Mouse (Mus musculus): ENCODE data around the gene Pank3. TPM values are rescaled to one million over a fixed set of nuclear protein-coding genes. Genes with fewer than 3 reads are reported as not detected.
"Not testable (repeated sequence)": the region's sequence is repeated elsewhere in the genome, so short reads cannot be mapped to it uniquely, and the experiment has no call there.

Pank3 gene
- polyA plus RNA-seq, 1 experiment = 8.8 TPM

DNA sequence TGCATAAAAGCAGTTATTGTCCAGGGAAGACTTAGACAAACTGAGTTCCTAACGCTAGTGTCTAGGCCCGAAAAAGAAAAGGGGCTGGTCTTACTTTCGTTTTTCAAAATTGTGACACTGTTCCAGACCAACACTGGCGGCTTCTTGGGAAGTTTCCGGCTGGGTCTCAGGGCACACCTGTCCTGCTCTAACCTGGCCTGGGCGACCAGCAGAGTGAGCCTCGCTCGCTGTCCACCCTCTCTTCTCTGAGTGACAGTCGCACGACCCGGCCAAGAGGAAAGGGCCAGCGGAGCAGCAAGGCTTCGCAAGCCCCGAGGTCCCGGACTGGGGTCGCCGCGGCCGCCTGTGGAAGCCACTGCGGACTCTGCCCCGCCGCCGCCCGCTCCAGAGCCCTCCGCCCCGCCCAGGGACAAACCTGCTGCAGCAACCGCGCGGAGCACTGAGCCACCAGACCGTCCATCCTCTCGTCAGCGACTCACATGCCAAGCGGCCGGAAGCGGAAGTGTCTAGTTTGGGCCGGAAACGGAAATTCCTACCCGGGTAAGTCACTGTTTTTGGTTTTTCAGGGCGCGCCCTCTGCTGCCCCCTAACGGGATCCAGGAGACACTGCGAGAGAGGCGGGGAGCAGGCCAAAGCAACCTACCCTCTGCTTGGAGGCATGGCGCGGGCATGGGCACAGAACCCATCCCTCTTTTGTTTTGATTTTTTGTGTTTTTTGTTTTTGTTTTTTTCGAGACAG lies 64.9 kb downstream of the Pank3 start, which contains the start of gene Rars:
Rars (minus strand) TSS at position 485 of the 739 bp plus-strand sequence.
- DNase-seq = peak; percentile 89
- Histone ChIP-seq H3K4me1 (ENCODE audit: control insufficient read depth, insufficient read depth, low read length) (peaks cover 6% of the 10 kb centered on the region; the same call in 1 of the 2 replicates), H3K4me3 (replicated peaks; ENCODE audit: extremely low read depth, low read depth, low read length) (peak within 1 kb of the TSS; percentile 96)
- WGBS = under 1% methylated on average over 46 of the region's 46 CpGs
- TF ChIP-seq CTCF (IDR thresholded peaks at IDR 0.05; ENCODE audit: insufficient read depth, low read length) = peak; percentile 70
- peak; percentile 71; the same call in 1 of the 2 replicates for TF ChIP-seq POLR2A (IDR thresholded peaks at IDR 0.05; ENCODE audit: borderline replicate concordance, extremely low read depth, low read depth, low read length)

DNA sequence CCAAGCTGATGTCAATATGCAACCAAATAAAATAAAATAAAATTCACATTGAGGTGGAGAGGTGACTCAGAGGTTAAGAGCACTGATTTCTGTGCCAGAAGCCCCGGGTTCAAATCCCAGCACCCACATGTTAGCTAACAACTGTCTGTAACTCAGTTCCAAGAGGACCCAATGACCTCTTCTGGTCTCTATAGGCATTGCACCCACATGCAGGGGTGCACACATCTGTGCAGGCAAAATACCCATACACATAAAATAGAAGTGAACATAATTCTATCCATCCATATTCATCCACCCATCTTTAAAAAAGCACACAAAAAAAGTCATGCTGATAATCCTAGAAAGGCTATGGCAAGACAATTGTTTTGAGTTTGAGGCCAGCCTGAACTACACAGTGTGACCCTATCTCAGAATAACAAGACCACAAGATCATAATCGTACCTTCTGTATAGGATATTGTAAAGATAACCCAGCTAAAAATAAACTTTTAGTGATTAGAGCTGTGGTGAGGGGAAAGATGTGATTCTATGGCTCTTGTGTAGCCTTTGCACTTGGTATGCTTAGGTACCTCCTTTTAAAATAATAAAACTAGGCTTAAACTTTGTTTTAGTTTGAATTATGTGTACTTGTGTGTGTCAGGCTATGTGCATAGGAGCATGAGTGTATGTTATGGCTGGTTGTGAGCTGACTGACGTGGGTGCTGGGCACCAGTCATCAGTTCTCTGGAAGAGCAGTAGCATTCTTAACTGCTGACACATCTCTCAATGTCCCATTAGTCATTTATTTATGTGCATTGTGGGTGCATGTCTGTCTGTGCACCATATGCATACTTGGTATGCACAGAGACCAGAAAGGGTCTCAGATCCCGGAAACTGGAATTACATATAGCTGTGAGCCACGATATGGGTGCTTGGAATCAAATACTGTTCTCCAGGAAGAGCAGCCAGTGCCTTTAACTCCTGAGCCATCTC lies 68.2 kb downstream of the Pank3 start:
- Histone ChIP-seq H3K4me1 (ENCODE audit: control insufficient read depth, insufficient read depth, low read length) (peaks cover 6% of the 10 kb centered on the region; the same call in 1 of the 2 replicates), H3K4me3 (replicated peaks; ENCODE audit: extremely low read depth, low read depth, low read length) (no peak overlapping the region)
- no peak for TF ChIP-seq CTCF (IDR thresholded peaks at IDR 0.05; ENCODE audit: insufficient read depth, low read length)
- TF ChIP-seq POLR2A (IDR thresholded peaks at IDR 0.05; ENCODE audit: borderline replicate concordance, extremely low read depth, low read depth, low read length) = no peak
- 73% methylated on average over 5 of the region's 5 CpGs for WGBS
- no peak for DNase-seq

DNA sequence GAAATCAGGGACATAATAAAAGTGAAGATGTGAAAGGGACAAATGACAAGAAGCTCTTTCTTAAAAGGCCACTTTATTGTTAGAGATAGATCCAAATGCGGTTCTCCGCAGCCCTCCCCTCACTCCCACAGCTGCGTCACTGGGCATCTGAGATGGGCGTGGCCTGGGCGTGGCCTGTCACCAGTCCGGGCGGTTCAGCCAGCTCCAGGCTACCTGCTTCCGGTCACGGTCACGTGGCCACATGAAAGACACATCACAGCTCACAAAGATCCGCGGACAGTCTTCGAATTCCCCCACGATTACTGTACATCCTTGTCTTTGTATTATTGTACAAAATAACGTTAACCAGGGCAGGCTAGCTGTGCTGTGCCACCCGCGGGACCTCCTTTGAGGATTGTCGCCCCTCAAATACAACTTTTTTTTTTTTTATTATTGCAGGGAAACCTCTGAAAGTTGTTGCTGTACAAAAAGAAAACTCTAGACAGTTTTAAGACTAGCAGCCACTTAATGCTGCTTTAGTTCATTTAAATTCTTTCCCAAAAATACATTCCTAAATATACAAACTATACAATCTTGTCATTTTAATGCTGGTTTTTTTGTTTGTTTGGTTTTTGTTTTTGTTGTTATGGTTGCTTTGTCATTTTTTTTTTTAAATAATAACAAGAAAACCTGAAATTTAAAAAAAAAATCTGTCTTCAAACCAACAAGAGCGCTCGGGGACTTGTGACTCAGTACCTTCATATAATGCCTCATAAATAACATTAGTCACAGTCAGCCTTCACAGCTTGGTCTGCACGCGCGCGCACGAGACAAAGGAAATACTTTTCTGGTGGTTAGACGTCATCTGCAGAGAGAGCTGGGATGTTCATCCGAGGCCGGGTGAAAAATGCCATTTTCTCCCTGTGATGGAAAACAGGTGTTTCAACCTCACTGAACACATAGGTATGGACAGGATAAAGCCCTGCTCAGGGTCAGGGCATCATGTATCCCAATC lies 69.4 kb downstream of the Pank3 start:
- H3K4me1 ChIP-seq (ENCODE audit: control insufficient read depth, insufficient read depth, low read length) = 0 out of 2 replicates have a peak, but pooled peaks cover 2% of the 10 kb centered on the region
- 16% methylated on average over 28 of the region's 28 CpGs for WGBS
- H3K4me3 ChIP-seq (replicated peaks; ENCODE audit: extremely low read depth, low read depth, low read length) = peak overlapping the region; percentile 65
- TF ChIP-seq CTCF (IDR thresholded peaks at IDR 0.05; ENCODE audit: insufficient read depth, low read length) (no peak), POLR2A (IDR thresholded peaks at IDR 0.05; ENCODE audit: borderline replicate concordance, extremely low read depth, low read depth, low read length) (peak; percentile 26; the same call in 1 of the 2 replicates)
- peak; percentile 75 for DNase-seq

DNA sequence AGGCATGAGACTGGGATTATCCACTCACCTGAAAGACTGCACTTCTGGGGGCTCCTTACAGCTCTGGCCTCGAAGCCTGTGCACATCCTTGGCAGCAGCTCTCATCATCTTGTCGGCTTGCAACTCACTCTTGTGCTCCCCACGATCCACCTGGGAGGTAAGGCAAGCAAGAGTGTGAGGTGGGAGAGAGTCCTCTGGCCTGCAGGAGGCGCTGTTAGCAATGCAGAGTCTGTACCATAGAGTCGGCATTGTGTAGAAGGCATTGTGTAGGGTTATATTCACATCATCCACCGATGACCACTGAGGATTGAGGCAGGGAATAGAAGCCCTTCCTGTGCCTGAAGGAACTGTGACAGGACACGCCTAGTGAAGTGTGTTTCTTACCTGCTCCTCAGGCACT lies 71.0 kb downstream of the Pank3 start:
- WGBS = 78% methylated on average over 7 of the region's 7 CpGs
- Histone ChIP-seq H3K4me1 (ENCODE audit: control insufficient read depth, insufficient read depth, low read length) (0 out of 2 replicates have a peak, but pooled peaks cover 2% of the 10 kb centered on the region), H3K4me3 (replicated peaks; ENCODE audit: extremely low read depth, low read depth, low read length) (no peak overlapping the region)
- TF ChIP-seq POLR2A (IDR thresholded peaks at IDR 0.05; ENCODE audit: borderline replicate concordance, extremely low read depth, low read depth, low read length) (no peak), CTCF (IDR thresholded peaks at IDR 0.05; ENCODE audit: insufficient read depth, low read length) (peak; percentile 27; the same call in 1 of the 2 replicates)
- no peak for DNase-seq

DNA sequence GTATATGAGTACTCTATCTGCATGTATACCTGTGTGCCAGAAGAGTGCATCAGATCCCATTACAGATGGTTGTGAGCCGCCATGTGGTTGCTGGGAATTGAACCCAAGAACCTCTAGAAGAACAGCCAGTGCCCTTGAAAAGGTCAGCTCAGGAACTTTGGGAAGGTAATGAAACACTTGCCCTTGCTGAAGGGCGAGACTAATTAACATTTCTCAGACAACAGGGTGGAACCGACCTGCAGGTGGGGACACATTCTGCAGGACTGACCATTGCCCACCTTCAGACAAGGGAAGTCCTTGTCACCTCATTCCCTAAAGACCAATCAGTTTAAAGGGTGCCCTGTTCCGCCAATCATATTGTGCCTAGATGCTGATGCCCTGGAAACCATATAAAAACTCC lies 71.5 kb downstream of the Pank3 start:
- not testable (repeated sequence) for H3K4me3 ChIP-seq (replicated peaks; ENCODE audit: extremely low read depth, low read depth, low read length); DNase-seq; H3K4me1 ChIP-seq (ENCODE audit: control insufficient read depth, insufficient read depth, low read length)
- 93% methylated on average over 4 of the region's 4 CpGs for WGBS

Other genes starting within 250 kb of the Pank3 start
- gene Fbll1, start 29.4 kb downstream of the Pank3 start, polyA plus RNA-seq (2012; rRNA removed) = not detected in 2 replicates
- gene Rars, start 65.0 kb downstream of the Pank3 start, polyA plus RNA-seq (2012; rRNA removed) = 6.2 and 12.3 TPM in 2 replicates
- 97.0 and 99.9 TPM in 2 replicates for gene Wwc1, start 211.0 kb downstream of the Pank3 start, polyA plus RNA-seq (2012; rRNA removed)